Mouse (Mus musculus): ENCODE results near the gene Serpinb6b. TPM values are rescaled to one million over a fixed set of nuclear protein-coding genes. Genes with fewer than 3 reads are reported as not detected.
A peak's percentile ranks its signal among the peaks of the same experiment; 100 is the strongest.

Gene Serpinb6b
- polyA plus RNA-seq, 1 experiment from 2014 or later, result 1.7 TPM

DNA sequence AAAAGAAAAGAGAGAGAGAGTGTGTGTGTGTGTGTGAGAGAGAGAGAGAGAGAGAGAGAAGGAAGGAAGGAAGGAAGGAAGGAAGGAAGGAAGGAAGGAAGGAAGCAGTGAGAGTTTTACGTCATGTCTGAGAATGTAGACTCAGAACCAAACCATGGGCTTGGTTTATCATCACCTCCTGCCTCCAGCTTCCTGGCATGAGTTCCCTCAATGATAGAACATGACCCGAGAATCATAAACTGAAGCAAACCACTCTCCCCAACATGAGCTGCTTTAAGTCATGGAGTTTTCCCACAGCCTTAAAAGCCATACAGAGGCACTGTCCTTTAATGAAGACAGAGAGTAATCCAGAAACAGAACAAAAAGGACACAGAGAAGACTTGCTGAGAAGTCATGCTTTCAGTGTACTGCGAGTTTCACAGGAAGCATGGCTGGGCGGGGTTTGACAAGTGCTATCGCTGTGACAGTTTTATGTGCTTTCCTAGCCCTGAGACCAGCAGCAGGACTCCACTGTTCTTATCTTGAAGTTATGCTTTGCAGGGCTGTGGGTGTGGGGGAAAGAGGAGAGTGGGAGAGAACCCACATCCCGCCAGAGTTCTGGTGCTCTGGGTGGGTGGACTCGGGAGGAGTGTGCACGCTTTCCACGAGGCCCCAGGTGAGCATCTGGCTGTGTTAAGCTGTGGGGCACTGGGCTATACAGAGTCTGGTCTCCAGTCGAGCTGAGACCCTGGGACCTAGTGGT, 28.3 kb downstream of the Serpinb6b start:
- 76% methylated on average over 10 of the region's 10 CpGs for WGBS
- H3K36me3 ChIP-seq (replicated peaks), result no peaks in the 10 kb centered on the region
- no peaks in the 10 kb centered on the region for H3K27me3 ChIP-seq (replicated peaks)
- no peak overlapping the region for H3K27ac ChIP-seq
- no peaks in the 10 kb centered on the region for H3K4me1 ChIP-seq
- no peak overlapping the region for H3K9ac ChIP-seq
- H3K9me3 ChIP-seq, result no peaks in the 10 kb centered on the region
- H3K4me2 ChIP-seq, result no peak overlapping the region
- H3K4me3 ChIP-seq, result no peak overlapping the region
- ATAC-seq (replicated peaks), result no peak

DNA sequence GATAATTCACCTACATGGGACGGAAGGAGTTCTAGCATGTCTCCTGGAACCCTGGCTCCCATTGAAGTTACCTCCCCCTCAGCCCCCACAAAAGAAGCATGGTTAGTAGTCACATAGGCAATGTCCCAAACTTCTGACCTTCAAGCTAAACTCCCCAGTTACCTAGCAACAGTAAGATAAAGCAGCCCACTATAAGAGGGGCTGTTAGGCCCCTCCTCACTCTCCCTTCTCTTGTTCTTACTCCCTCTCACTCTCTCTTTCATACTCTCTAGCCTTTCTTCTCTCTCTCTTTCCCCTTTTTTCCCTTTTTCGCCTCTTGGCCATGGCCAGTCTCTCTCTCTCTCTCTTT, 28.9 kb downstream of the Serpinb6b start:
- no peaks in the 10 kb centered on the region for H3K36me3 ChIP-seq (replicated peaks)
- H3K9me3 ChIP-seq, result no peaks in the 10 kb centered on the region
- no peak overlapping the region for H3K27ac ChIP-seq
- WGBS, result 78% methylated on average over 2 of the region's 2 CpGs
- H3K4me2 ChIP-seq, result no peak overlapping the region
- H3K4me3 ChIP-seq, result no peak overlapping the region
- no peak overlapping the region for H3K9ac ChIP-seq
- H3K27me3 ChIP-seq (replicated peaks), result no peaks in the 10 kb centered on the region
- no peaks in the 10 kb centered on the region for H3K4me1 ChIP-seq
- no peak for ATAC-seq (replicated peaks)

DNA sequence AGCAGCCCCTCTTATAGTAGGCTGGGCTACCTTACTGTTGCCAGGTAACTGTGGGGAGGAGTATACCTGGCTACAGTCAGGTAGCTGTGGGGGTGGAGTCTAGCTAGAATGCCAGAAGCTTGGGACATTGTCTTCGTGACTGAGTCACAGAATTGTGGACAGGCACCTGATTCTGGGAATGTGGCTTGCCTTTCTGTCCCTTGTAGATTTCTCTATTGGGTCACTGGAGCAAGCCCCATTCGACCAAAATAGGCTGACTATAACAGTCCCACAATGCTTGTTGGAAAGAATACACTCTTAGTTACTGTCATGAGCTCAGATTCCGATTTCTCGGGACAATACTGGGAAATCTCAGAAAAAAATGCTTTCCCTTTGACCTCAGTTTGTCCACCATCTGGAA, 30.0 kb downstream of the Serpinb6b start:
- Histone ChIP-seq H3K27me3 (replicated peaks) (no peaks in the 10 kb centered on the region), H3K4me3 (no peak overlapping the region), H3K4me1 (no peaks in the 10 kb centered on the region), H3K4me2 (no peak overlapping the region), H3K27ac (no peak overlapping the region), H3K9me3 (no peaks in the 10 kb centered on the region), H3K36me3 (replicated peaks) (no peaks in the 10 kb centered on the region), H3K9ac (no peak overlapping the region)
- WGBS, result 82% methylated on average over 4 of the region's 4 CpGs
- ATAC-seq (replicated peaks), result no peak

DNA sequence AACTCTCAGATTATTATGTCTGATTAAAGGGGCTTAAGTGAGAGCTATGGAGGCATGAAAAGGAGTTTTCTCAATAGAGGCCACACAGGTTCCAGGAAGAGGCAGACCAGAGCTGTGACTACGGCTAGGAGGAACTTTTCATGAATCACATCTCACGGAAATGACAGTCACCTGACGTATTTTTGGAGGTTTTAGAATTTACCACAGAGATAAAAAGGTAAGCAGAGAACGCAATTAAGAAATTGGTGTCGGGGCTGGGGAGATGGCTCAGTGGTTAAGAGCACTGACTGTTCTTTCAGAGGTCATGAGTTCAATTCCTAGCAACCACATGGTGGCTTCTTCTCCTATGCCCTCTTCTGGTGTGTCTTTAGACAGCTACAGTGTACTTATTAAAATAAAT, 36.3 kb downstream of the Serpinb6b start:
- Histone ChIP-seq H3K27ac (no peak overlapping the region), H3K4me3 (no peak overlapping the region), H3K9me3 (no peaks in the 10 kb centered on the region), H3K27me3 (replicated peaks) (no peaks in the 10 kb centered on the region), H3K4me1 (peaks cover 6% of the 10 kb centered on the region; the same call in 1 of the 2 replicates), H3K36me3 (replicated peaks) (no peaks in the 10 kb centered on the region), H3K4me2 (no peak overlapping the region), H3K9ac (no peak overlapping the region)
- ATAC-seq (replicated peaks), result no peak
- WGBS, result 90% methylated on average over 5 of the region's 5 CpGs

DNA sequence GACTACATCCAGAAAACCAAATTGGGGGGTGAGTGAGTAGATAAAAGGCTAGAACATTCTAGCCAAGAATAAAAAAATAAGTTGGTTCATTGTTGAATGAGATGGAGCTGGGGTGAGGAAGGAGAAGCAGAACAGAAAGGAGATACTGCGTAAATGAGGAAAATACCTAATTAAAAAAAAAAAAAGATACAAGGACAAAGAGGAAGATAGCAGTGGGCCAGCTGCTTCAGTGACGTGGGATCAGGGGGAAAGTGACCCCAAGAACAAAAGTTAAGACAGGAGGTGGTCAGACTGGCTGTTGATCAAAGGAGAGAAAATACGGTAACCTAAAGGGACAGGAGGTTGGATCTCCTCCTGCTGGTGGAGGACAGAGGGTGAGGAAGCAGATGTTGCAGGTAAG, 37.9 kb downstream of the Serpinb6b start, which contains the start of gene Serpinb9:
TSS of gene Serpinb9 (plus strand) at position 301 of the 400 bp plus-strand sequence.
- H3K9me3 ChIP-seq, result no peaks in the 10 kb centered on the region
- no peaks in the 10 kb centered on the region for H3K27me3 ChIP-seq (replicated peaks)
- H3K4me2 ChIP-seq, result peak within 1 kb of the TSS; percentile 46; the same call in 1 of the 2 replicates
- H3K4me3 ChIP-seq, result no peak within 1 kb of the TSS
- no peaks in the 10 kb centered on the region for H3K36me3 ChIP-seq (replicated peaks)
- WGBS, result 80% methylated on average over 3 of the region's 3 CpGs
- no peak for ATAC-seq (replicated peaks)
- peaks cover 6% of the 10 kb centered on the region; the same call in 1 of the 2 replicates for H3K4me1 ChIP-seq
- H3K27ac ChIP-seq, result no peak within 1 kb of the TSS
- H3K9ac ChIP-seq, result no peak within 1 kb of the TSS

DNA sequence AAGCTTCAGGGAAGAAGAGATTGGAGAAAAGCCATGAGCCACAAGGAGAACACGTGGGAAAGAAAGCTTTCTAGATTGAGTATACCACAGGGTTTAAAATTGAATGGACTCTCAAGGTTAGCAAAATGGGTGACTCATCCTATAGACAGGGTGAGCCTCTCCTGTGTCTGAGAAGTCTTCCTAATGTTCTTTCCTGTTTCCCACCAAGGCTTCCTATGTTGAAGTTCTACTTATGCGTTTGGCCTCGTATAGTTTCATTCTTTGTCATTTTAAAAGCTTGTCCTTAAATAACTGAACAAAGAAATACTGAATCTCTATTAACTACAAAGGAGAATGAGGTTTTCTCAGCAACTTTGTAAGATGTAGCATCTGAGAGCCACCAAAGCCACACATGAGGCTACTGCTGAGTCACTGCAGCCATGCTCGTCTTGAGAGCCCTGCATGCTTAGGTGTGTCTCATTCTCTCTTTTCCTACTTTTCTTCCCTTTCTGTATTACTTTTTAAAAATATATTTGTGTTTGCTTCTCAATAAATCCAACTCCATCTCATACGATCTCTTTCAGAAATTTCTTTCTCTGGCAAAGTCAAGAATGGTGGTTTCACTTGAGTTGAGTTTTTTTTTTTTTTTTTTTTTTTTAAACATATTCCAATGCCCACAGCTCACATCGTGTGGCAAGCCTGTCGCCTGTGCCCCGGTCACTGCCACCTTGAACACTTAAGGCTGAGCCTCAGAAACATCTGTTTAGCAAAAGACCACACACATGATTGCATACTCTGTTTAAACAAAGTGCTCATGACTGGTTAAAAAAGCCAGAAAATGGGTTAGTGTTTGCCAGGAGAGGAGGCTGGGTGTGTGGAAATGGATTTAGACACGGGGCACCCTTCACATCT, 38.8 kb downstream of the Serpinb6b start:
- Histone ChIP-seq H3K4me1 (peaks cover 6% of the 10 kb centered on the region; the same call in 1 of the 2 replicates), H3K4me2 (peak overlapping the region; percentile 46), H3K36me3 (replicated peaks) (no peaks in the 10 kb centered on the region), H3K4me3 (peak overlapping the region; percentile 17; the same call in 1 of the 2 replicates), H3K9me3 (no peaks in the 10 kb centered on the region), H3K27ac (no peak overlapping the region), H3K9ac (no peak overlapping the region), H3K27me3 (replicated peaks) (no peaks in the 10 kb centered on the region)
- ATAC-seq (replicated peaks), result peak; percentile 39; the same call in 1 of the 2 replicates
- 71% methylated on average over 9 of the region's 9 CpGs for WGBS

DNA sequence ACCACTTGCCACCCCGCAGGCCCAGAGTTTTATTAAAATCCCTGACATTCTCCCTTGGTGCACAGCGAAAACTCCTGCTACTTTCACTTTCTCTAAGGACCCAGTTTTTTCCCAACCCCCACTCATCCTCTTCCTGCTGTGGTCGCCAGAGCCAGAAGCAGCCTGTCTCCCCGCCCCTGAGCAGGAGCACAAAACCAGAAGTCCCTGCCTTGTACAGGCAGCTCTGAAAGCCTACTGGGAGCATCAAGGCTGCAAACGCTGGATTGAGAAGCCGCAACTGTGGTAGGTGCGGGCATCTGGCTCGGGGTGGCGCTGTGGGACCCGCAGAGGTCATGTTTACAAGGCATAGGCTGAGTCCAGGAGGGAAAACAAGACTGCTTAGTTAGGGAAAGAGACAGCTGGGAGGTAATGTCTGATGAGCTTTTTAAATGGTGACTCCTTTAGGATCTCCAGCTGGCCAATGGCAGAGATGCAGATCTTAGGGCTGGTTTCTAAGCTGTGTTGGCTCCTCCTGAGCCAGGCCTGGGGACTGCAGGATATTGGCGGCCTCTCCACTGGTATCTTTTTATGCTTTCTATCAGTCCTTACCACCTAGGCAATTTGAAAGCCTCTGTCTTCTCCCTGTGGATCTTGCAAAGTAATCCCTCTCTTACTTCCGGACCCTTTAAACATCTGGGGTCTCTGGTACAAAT, 39.6 kb downstream of the Serpinb6b start:
- 21% methylated on average over 12 of the region's 12 CpGs for WGBS
- Histone ChIP-seq H3K27ac (no peak overlapping the region), H3K4me2 (peak overlapping the region; percentile 46), H3K9ac (peak overlapping the region; percentile 15; the same call in 1 of the 2 replicates), H3K9me3 (no peaks in the 10 kb centered on the region), H3K4me1 (peaks cover 6% of the 10 kb centered on the region; the same call in 1 of the 2 replicates), H3K27me3 (replicated peaks) (no peaks in the 10 kb centered on the region), H3K36me3 (replicated peaks) (no peaks in the 10 kb centered on the region), H3K4me3 (peak overlapping the region; percentile 17; the same call in 1 of the 2 replicates)
- peak; percentile 91 for ATAC-seq (replicated peaks)

DNA sequence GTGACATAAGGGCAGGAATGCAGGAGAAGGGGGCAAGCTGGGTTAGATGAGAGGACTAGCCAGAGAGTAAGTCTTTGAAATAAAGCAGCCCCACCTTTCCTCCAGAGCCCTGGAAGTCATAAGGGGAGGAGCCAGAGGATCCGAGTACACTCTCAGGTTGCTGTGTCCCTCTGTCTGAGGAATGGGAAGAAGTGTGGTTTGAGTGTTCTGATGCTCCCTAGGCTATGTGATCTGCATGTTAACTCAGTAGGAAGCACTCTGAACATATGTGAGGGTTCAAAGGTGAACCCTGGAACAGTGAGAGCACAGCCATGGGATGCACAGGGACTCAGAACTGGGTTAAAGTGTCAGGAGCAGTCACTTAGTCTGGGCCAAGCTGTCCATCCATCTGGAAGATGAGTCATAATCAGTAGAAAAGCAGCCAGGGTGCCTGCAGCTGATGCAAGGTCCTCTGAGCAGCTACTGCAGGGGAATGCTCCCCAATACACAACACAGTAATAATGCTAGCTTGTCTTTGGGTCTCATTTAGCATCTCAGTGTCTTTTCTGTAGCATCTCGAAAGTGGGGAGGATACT, 40.6 kb downstream of the Serpinb6b start:
- Histone ChIP-seq H3K4me1 (peaks cover 6% of the 10 kb centered on the region; the same call in 1 of the 2 replicates), H3K9me3 (no peaks in the 10 kb centered on the region), H3K4me2 (no peak overlapping the region), H3K27me3 (replicated peaks) (no peaks in the 10 kb centered on the region), H3K36me3 (replicated peaks) (no peaks in the 10 kb centered on the region), H3K27ac (no peak overlapping the region), H3K4me3 (no peak overlapping the region), H3K9ac (no peak overlapping the region)
- 77% methylated on average over 2 of the region's 2 CpGs for WGBS
- no peak for ATAC-seq (replicated peaks)

DNA sequence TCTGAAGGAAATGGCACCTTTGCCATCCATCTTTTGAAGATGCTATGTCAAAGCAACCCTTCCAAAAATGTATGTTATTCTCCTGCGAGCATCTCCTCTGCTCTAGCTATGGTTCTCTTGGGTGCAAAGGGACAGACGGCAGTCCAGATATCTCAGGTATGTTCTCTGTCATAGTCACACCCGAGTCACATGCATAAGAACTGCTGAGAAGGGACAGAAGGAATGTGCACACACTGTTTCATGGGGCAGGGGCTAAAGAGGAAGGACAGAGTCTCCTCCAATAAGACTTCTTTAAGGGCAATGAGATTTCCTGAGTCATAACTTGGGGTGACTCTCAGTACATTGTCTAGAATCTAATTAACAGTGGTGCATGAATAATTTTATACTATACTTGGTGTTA, 41.5 kb downstream of the Serpinb6b start:
- WGBS, result 81% methylated on average over 3 of the region's 3 CpGs
- Histone ChIP-seq H3K27me3 (replicated peaks) (no peaks in the 10 kb centered on the region), H3K4me3 (no peak overlapping the region), H3K36me3 (replicated peaks) (no peaks in the 10 kb centered on the region), H3K27ac (no peak overlapping the region), H3K4me2 (no peak overlapping the region), H3K9me3 (no peaks in the 10 kb centered on the region), H3K9ac (no peak overlapping the region), H3K4me1 (peaks cover 6% of the 10 kb centered on the region; the same call in 1 of the 2 replicates)
- ATAC-seq (replicated peaks), result no peak

DNA sequence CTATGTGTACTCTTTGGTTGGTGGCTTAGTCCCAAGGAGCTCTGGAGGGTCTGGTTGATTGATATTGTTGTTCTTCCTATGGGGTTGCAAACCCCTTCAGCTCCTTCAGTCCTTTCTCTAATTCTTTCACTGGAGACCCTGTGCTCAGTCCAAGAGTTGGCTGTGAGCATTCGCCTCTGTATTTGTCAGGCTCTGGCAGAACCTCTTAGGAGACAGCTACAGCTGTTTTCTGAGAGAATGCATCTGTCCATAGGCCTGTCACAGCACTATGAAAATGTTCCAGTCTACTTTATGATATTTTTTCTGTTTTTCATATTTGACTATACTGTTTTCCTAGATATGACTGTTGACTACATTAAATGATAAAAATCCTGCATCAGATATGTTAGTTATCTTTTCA, 47.4 kb downstream of the Serpinb6b start:
- ATAC-seq (replicated peaks), result no peak
- no peak overlapping the region for H3K9ac ChIP-seq
- 74% methylated on average over 1 of the region's 1 CpGs for WGBS

DNA sequence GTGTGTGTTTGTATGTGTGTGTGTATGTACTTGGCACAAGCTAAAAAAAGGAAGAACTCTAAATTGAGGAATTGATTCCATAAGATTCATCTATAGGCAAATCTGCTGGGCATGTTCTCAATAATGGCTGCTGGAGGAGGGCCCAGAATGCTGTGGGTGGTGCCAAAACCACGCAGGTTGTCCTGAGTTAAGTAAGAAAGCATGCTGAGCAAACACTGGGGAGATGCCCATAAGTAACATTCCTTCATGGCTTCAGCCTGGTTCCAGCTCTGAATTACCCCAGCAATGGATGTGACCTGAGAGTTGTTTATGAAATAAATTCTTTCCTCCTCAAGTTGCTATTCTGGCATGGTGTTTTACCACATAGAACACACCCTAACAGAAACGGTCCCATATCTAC, 48.3 kb downstream of the Serpinb6b start:
- 80% methylated on average over 2 of the region's 2 CpGs for WGBS
- no peak overlapping the region for H3K9ac ChIP-seq
- ATAC-seq (replicated peaks), result no peak

More for the DNA sequence above, 47.4 kb downstream of the Serpinb6b start:
- no peak overlapping the region for H3K27ac ChIP-seq
- H3K4me3 ChIP-seq, result no peak overlapping the region
- no peaks in the 10 kb centered on the region for H3K36me3 ChIP-seq (replicated peaks)
- no peaks in the 10 kb centered on the region for H3K4me1 ChIP-seq
- no peaks in the 10 kb centered on the region for H3K27me3 ChIP-seq (replicated peaks)
- no peaks in the 10 kb centered on the region for H3K9me3 ChIP-seq
- no peak overlapping the region for H3K4me2 ChIP-seq

More for the DNA sequence above, 48.3 kb downstream of the Serpinb6b start:
- Histone ChIP-seq H3K36me3 (replicated peaks) (no peaks in the 10 kb centered on the region), H3K27me3 (replicated peaks) (no peaks in the 10 kb centered on the region), H3K4me2 (no peak overlapping the region), H3K9me3 (no peaks in the 10 kb centered on the region), H3K4me3 (no peak overlapping the region), H3K27ac (no peak overlapping the region), H3K4me1 (no peaks in the 10 kb centered on the region)
